Mouse (Mus musculus) limb, embryonic 14.5 days (tissue): ENCODE results near the gene Pla2g4b. TPM values are rescaled to one million over a fixed set of nuclear protein-coding genes. Genes with fewer than 3 reads are reported as not detected.
A peak's percentile ranks its signal among the peaks of the same experiment; 100 is the strongest.

Experiments used
- ATAC-seq: fragments of 200-750 bp; cut with Nextera tagmentation; 2 replicates; pipeline ENCODE4 v1.8.0; 2017; ENCODE audit warnings: low read depth, moderate number of reproducible peaks, moderate TSS enrichment; ENCODE audit not compliant: low FRiP score
- DNase-seq: peaks from one replicate; pipeline ENCODE4 v3.0.0-alpha.2; 2015; ENCODE audit warnings: low spot score
- H3K27ac ChIP-seq: fragments of 300-500 bp; sonication (generic); replicated peaks from 2 replicates; pipeline ENCODE4 v1.5.1; 2014; ENCODE audit warnings: low read depth, mild to moderate bottlenecking, low read length, moderate library complexity, mixed read lengths
- H3K27me3 ChIP-seq: fragments of 300-500 bp; sonication (generic); 2 replicates; pipeline ENCODE4 v1.6.1; 2014; ENCODE audit warnings: low read length, mixed read lengths; ENCODE audit not compliant: control insufficient read depth, insufficient read depth
- H3K36me3 ChIP-seq: fragments of 300-500 bp; sonication (generic); 2 replicates; pipeline ENCODE4 v1.6.1; 2014; ENCODE audit warnings: mild to moderate bottlenecking, low read length, moderate library complexity, mixed read lengths; ENCODE audit not compliant: control insufficient read depth, insufficient read depth
- H3K4me1 ChIP-seq: fragments of 300-500 bp; sonication (generic); 2 replicates; pipeline ENCODE4 v1.6.1; 2014; ENCODE audit warnings: antibody characterized with exemption, low read length, mixed read lengths; ENCODE audit not compliant: control insufficient read depth, insufficient read depth
- H3K4me2 ChIP-seq: fragments of 300-500 bp; sonication (generic); replicated peaks from 2 replicates; pipeline ENCODE4 v1.6.1; 2014; ENCODE audit warnings: low read depth, mild to moderate bottlenecking, low read length, moderate library complexity; ENCODE audit not compliant: severe bottlenecking
- H3K4me3 ChIP-seq: fragments of 300-500 bp; sonication (generic); replicated peaks from 2 replicates; pipeline ENCODE4 v1.5.1; 2014; ENCODE audit warnings: low read length
- H3K9ac ChIP-seq: fragments of 300-500 bp; sonication (generic); 2 replicates; pipeline ENCODE4 v1.6.1; 2014; ENCODE audit warnings: mild to moderate bottlenecking, low read depth, low read length, moderate library complexity; ENCODE audit not compliant: severe bottlenecking
- H3K9me3 ChIP-seq: fragments of 300-500 bp; sonication (generic); 2 replicates; pipeline ENCODE4 v1.6.1; 2016; ENCODE audit warnings: low read length; ENCODE audit not compliant: control insufficient read depth
- POLR2A ChIP-seq: fragments of 200-500 bp; IDR thresholded peaks from 2 replicates; pipeline ENCODE4 v1.8.0; 2012; ENCODE audit warnings: inconsistent platforms, mild to moderate bottlenecking, moderate library complexity, borderline replicate concordance; ENCODE audit not compliant: insufficient read depth, insufficient read length; ENCODE audit errors: extremely low read depth
- WGBS: fragments of 180-500 bp; shearing (Covaris S2); extraction: QIAGEN DNeasy Blood & Tissue Kit; methylation state at CpG from one replicate; pipeline ENCODE4 v1.1.7; 2014; 5-methylcytosine and 5-hydroxymethylcytosine counted together
- polyA plus RNA-seq, 2 experiments: library from polyadenylated mRNA; depleted of rRNA in 1 of 2; stranded (reverse) in 1 of 2; unstranded in 1 of 2; fragments of >200 nt; fragmentation: Nextera tagmentation in 1 of 2; extraction: Ambion mirVana in 1 of 2; gene quantifications; 2 replicates each; pipeline versions ENCODE4 v1.2.1 to v1.2.3; 2012 to 2014

Gene Pla2g4b
- polyA plus RNA-seq, 2 experiments, result 1.7 to 21.9 TPM

DNA sequence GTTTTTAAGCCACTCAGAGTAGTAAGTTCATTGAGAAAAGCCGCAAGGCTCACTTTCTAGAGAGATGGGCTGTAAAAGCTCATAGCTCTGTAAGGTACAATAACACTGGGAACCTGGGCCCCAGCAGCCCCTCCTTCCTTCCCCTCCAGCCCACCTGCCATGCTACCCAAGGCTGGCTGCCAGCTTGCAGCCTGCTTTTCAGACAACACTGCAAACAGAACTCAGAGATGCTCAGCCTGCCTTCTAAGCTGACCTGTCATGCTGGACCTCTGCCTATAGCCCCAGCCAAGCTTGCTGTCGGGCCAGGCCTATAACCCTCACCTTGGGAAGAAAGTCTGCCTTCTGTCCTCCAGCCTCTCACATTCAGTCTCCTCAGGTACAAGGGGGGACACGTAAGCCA lies 11.5 kb downstream of the Pla2g4b start:
- Histone ChIP-seq H3K36me3 (peaks cover 24% of the 10 kb centered on the region), H3K4me3 (no peak overlapping the region), H3K9me3 (no peaks in the 10 kb centered on the region), H3K27ac (peak overlapping the region; percentile 34), H3K27me3 (no peaks in the 10 kb centered on the region), H3K4me2 (0 out of 2 replicates have a peak overlapping the region, but pooled peaks have one; percentile 2), H3K4me1 (peaks cover 19% of the 10 kb centered on the region), H3K9ac (no peak overlapping the region)
- ATAC-seq (0 out of 2 replicates have a peak, but pooled peaks have one; percentile 10), DNase-seq (no peak)
- WGBS, result 58% methylated on average over 3 of the region's 3 CpGs
- TF ChIP-seq POLR2A, result no peak

DNA sequence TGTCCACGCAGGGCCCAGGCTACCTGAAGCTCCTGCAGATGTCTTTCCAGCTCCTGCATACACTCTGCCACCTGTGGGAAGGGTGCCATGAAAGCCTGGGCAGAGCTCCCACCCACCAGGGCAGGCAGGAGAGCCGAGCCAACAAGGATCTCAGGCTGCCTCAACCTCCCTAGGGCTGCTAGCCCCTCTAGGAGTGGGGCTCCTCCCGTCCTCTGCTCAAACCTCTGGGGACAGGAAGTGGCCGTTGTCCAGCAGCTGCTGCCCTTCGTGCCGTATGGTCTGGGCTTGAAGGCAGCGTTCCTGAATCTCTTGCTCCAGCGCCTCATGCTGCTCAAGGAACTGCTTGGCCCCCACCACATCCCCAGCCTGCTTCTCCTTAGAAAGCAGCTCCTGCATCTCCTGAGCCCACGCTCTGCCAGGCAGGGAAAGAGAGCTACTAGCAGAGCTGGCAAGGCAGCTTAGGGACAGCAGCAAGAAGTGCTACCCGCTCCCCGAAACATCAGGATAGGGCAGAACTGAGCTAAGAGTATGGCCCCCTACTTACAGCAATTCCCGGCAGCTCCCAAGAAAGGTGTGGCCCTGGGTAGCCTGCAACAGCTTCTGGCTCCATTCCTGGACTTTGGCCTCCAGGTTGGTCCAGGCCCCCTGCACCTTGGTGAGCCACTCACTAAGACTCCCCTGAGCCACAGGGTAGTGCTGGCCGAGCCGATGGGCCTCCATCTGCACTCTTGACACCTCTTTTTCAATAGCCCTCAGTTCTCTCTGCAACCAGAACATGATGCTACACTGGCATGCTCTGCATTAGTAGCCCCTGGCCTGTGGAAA lies 13.5 kb downstream of the Pla2g4b start:
- Histone ChIP-seq H3K4me2 (no peak overlapping the region), H3K27ac (no peak overlapping the region; the same call in 1 of the 2 replicates), H3K36me3 (peaks cover 4% of the 10 kb centered on the region), H3K9me3 (no peaks in the 10 kb centered on the region), H3K9ac (peak overlapping the region; percentile 16; the same call in 1 of the 2 replicates), H3K4me1 (peaks cover 22% of the 10 kb centered on the region), H3K27me3 (no peaks in the 10 kb centered on the region), H3K4me3 (no peak overlapping the region)
- 58% methylated on average over 14 of the region's 14 CpGs for WGBS
- DNase-seq (no peak), ATAC-seq (no peak)
- no peak for TF ChIP-seq POLR2A

DNA sequence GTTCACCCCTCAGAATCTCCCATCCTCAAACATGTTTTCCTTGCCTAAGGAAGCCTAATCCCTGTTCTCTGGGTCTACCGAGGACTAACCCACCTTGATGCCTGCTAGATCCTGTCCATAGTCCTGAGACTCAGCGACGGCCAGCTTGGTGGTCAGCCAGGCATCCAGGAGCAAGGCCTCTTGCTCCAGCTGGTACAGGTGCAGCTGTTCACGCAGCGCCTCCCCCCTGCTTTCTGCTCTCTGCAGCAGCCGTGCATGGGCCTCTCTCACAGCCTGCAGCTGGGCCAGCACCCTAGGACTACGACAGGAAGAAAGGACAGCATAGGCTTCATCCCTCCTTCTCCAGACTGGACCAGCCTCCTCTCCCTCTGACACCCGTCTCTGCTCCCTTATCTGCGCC lies 15.0 kb downstream of the Pla2g4b start:
- Histone ChIP-seq H3K9ac (no peak overlapping the region), H3K27ac (no peak overlapping the region), H3K36me3 (no peaks in the 10 kb centered on the region), H3K4me3 (no peak overlapping the region), H3K27me3 (no peaks in the 10 kb centered on the region), H3K4me2 (no peak overlapping the region), H3K4me1 (peaks cover 22% of the 10 kb centered on the region), H3K9me3 (no peaks in the 10 kb centered on the region)
- DNase-seq (no peak), ATAC-seq (no peak)
- WGBS, result 76% methylated on average over 9 of the region's 9 CpGs
- no peak for TF ChIP-seq POLR2A

DNA sequence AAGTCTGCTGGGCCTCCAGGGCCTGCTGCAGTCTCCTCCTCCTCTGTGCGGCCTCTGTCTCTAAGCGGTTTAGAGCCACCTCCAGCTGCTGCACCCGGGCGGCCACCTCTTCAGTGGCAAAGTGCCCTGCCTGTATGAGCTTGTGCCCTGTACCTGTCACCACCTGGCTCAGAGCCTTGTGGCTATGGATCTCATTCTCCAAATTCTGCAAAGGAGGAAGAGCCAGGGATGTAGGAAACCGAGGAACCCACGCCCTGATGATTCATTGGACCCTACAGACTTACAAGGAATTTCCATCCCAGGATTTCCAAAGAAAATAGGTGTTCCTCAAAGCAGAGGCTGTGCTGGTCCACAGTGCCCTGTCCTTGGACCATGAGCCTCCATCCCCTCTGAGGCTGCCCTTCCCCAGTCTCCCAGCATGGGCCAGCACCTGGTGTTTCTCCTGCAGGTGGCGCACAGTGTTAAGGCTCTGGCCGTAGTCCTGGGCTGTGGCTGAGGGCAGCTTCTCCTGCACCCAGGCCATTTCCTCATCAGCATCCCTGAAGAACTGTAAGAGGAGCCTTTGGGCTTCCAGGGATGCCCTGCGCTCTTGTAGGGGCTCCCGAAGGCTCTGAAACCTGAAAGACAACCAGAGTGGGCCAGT lies 16.5 kb downstream of the Pla2g4b start:
- 54% methylated on average over 10 of the region's 10 CpGs for WGBS
- H3K27me3 ChIP-seq, result no peaks in the 10 kb centered on the region

DNA sequence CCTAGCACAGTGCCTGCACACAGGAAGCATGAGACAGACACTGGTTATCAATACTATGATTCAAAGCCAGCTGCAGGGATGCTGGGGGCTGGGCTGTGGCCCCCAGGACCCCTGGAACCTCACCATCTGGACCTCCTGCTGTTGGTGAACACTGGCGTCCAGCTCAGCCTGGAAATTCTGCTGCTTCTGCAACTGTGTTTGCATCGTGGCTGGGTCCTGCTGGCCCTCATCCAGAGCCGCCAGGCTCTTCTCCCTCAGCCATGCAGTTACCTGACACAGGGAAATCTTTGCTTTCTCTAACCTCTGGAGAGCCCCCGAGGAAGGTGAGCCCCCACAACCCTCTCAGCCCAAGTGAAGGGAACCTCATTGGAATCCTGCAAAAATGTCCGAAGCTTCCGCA lies 18.2 kb downstream of the Pla2g4b start:
- 56% methylated on average over 6 of the region's 6 CpGs for WGBS
- no peak overlapping the region for H3K4me2 ChIP-seq
- TF ChIP-seq POLR2A, result no peak
- ATAC-seq (no peak), DNase-seq (no peak)
- 0 out of 2 replicates have a peak, but pooled peaks cover 3% of the 10 kb centered on the region for H3K4me1 ChIP-seq
- no peaks in the 10 kb centered on the region for H3K36me3 ChIP-seq
- no peak overlapping the region for H3K9ac ChIP-seq
- H3K27ac ChIP-seq, result no peak overlapping the region
- no peaks in the 10 kb centered on the region for H3K27me3 ChIP-seq
- no peak overlapping the region for H3K4me3 ChIP-seq
- no peaks in the 10 kb centered on the region for H3K9me3 ChIP-seq

More for the DNA sequence above, 16.5 kb downstream of the Pla2g4b start:
- Histone ChIP-seq H3K27ac (no peak overlapping the region), H3K9ac (no peak overlapping the region), H3K4me2 (no peak overlapping the region), H3K4me1 (peaks cover 12% of the 10 kb centered on the region), H3K36me3 (no peaks in the 10 kb centered on the region), H3K4me3 (no peak overlapping the region), H3K9me3 (no peaks in the 10 kb centered on the region)
- ATAC-seq (no peak), DNase-seq (no peak)
- no peak for TF ChIP-seq POLR2A
